Mouse (Mus musculus): ENCODE results near the gene Aoc1.
"Not testable (repeated sequence)": the region's sequence is repeated elsewhere in the genome, so short reads cannot be mapped to it uniquely, and the experiment has no call there.

Gene Aoc1

GRCm38 (mm10) chr6:48860851-48861250, 11.8 kb upstream of the Aoc1 start:
- no peak for DNase-seq (ENCODE audit: low read depth in 2 of 2, low spot score in 2 of 2)

GRCm38 (mm10) chr6:48861616-48862280, 10.9 kb upstream of the Aoc1 start:
- DNase-seq (ENCODE audit: low read depth in 2 of 2, low spot score in 2 of 2), result no peak

DNA sequence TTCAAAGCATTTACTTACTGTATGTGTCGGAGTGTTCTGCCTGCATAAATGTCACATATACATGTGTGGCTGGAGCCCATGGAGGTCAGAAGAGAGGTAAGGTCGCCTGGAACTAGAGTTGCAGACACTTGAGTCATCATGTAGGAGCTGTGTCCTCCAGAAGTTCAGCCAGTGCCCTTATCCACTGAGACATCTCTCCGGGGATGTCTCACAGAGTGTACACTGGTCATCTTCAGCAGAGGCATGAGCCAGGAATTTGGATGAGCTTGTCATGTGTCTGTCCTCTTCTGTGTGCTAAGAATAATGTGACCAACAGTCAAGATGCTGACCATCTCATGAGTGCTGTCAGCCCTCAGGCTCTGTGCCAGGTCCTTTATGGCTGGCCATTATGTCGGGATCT, 9.9 kb upstream of the Aoc1 start:
- no peak for DNase-seq (ENCODE audit: low read depth in 2 of 2, low spot score in 2 of 2)

DNA sequence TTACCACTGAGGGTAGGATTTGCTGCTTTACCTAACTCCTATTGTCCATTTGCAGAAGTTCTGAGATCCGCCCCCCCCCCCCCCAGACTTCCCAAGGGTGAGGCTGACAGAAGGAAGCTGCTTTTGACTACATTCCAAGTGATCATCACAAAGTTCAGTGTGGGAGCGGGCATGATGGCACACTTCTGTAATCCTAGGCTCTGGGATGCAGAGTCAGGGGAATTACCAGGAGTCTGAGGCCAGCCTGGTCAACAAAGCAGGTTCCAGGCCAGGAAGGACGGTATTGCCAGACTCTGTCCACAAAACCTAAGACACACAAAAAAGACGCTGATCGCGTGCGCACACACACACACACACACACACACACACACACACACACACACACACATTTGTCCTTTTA, 9.2 kb upstream of the Aoc1 start:
- DNase-seq (ENCODE audit: low read depth in 2 of 2, low spot score in 2 of 2), result no peak

DNA sequence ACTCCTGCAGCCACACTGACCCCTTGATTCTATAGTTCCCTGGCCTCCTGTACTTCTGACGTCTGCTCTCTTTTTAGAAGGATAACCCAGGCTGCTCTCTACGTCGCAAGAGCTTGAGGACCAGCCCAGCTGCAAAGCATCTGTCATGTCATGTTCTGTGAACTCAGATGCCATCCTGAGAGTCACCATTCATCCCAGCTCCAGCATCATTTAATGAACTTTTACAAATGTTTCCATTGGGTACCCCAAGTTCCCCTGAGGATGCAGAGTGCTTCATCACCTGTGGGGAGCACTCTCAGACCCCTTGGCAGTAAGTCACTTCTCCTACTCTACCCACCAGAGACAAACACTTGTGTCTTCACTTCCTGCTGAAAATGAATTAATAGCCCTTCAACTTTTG, 8.5 kb upstream of the Aoc1 start:
- no peak for DNase-seq (ENCODE audit: low read depth in 2 of 2, low spot score in 2 of 2)

DNA sequence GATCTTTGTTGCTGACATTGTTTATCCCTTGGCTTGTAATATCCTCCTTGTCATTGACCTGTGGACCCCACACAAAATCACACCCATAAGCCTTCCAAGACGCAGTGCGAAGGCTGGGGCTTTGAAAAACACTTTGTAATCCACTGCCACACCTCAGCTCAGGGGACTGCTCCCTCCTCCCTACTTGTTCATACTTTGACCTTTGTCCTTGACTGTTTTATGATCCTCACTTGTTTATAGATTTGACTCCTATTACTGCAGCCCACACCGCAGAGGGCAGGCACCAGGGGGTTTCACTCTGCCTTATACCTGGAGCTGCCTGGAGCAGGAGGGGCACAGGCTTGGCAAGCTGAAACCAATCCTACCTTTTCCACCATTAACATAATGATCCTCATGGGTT, 8.0 kb upstream of the Aoc1 start:
- DNase-seq (ENCODE audit: low read depth in 2 of 2, low spot score in 2 of 2), result no peak

DNA sequence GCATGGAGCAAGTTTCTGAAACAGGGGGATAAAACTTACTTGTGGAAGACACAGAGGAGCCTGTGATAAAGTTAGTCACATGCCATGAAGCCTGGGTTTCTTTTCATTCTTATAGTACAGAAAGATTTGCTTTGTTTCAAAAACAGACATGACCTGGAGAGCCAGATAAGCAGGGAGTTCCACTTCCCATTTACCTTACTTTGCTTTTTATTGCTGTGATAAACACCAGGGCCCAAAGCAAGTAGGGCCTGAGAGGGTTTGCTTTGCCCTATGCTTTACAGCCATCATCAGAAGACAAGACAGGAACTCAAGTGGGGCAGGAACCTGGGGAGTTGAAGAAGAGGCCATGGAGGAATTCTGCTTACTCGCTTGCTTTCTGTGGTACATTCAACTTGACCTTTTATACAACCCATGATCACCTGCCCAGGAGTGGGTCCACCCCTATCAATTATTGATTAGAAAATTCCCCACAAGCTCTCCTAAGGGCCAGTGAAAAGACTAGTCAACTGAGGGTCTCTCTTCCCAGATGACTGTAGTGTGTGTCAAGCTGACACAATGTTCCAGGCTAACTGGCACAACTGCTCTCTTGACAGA, 7.4 kb upstream of the Aoc1 start:
- DNase-seq (ENCODE audit: low read depth in 2 of 2, low spot score in 2 of 2), result no peak

- not testable (repeated sequence) for DNase-seq (ENCODE audit: low read depth in 2 of 2, low spot score in 2 of 2)
These were observed 6.2 kb upstream of the Aoc1 start for GRCm38 (mm10) chr6:48866355-48866950.

GRCm38 (mm10) chr6:48867158-48867557, 5.5 kb upstream of the Aoc1 start:
- no peak for DNase-seq (ENCODE audit: low read depth in 2 of 2, low spot score in 2 of 2)

DNA sequence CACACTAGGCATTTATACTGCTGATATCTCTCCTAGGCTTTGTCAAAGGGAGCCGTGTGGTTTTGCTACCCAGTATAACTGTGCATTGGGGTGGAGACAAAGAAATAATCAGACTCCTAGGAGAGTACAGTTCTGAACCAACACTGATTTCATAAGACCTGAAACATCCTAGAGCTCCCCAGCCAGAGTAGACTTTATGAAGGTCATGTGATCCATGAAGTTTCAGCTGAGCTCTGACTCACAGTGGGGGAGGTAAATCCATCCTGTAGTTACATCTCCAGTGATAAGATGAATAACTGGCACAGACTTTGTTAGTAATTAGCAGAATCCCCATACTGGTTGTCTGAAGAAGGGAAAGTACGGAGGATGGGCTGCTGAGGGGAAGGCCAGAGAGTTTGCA, 2.9 kb upstream of the Aoc1 start:
- DNase-seq (ENCODE audit: low read depth in 2 of 2, low spot score in 2 of 2), result no peak

DNA sequence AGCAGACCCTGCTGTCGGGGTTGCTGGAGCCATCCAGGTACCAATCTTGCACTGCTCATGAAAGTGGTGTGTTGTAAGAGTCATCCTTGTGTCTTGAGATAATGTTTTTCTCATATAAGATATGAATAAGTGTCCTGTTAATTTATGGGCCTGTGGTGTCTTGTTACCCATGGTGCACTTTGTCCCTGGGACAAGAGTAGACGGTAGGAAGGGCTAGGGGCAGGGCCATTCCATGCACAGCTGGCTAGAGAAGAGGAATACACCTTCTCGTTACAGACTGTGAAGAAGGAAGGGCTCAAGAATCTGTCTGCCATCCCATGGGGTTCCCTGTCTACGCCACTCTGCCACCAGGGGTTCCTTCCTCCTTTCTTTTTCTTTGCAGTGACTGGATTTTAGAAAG, 1.9 kb downstream of the Aoc1 start:
- DNase-seq (ENCODE audit: low read depth in 2 of 2, low spot score in 2 of 2), result no peak

GRCm38 (mm10) chr6:48875515-48875914, 2.8 kb downstream of the Aoc1 start:
- DNase-seq (ENCODE audit: low read depth in 2 of 2, low spot score in 2 of 2), result no peak

- no peak for DNase-seq (ENCODE audit: low read depth in 2 of 2, low spot score in 2 of 2)
These were observed 3.9 kb downstream of the Aoc1 start for GRCm38 (mm10) chr6:48876510-48877135.

GRCm38 (mm10) chr6:48894203-48894602, 21.5 kb downstream of the Aoc1 start:
- no peak for DNase-seq (ENCODE audit: low read depth in 2 of 2, low spot score in 2 of 2)

DNA sequence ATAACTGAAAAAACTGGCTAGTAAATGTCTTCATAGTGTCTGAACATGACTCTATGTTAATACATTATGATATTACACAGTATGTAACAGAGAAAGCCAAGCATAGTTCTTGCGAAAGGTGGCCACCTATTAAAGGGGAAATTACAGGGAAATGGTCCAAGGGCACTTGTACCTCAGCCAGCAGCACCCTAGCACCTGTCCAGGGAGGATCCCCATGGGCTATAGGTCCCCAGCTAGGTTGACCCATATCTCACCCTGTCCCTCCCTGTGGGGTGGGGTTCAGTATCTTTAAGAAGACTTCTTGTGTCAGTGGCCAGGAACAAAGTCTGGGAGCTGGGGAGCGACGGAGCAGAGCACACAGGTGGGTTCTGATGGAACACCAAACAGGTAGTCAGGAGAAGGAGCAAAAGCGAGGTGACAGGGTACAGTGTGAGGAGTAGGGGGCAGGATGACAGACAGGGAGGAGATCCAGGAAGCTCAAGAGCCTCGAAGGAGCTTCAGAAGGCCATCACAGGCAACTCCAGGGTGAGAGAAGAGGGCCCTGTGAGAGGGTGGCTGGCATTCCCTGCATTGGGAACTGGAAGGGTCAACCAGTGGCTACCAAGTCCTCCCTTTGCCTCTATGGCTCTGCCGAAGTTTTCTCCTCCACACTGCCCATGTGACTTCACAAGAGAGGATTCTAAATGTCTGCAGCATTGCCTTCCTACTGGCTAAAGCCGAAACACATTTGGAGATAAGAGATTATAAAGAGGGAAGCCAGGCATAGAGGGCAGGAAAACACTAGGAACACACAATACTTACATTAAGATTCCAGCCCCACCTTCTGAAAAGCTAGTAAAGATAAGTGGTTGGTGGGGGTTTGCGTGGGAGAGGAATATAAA, 22.5 kb downstream of the Aoc1 start:
- no peak for DNase-seq (ENCODE audit: low read depth in 2 of 2, low spot score in 2 of 2)

- DNase-seq (ENCODE audit: low read depth in 2 of 2, low spot score in 2 of 2), result no peak
These were observed 23.2 kb downstream of the Aoc1 start for GRCm38 (mm10) chr6:48895941-48896340.

- no peak for DNase-seq (ENCODE audit: low read depth in 2 of 2, low spot score in 2 of 2)
These were observed 24.3 kb downstream of the Aoc1 start for GRCm38 (mm10) chr6:48896956-48897355.

GRCm38 (mm10) chr6:48901316-48901715, 28.6 kb downstream of the Aoc1 start:
- not testable (repeated sequence) for DNase-seq (ENCODE audit: low read depth in 2 of 2, low spot score in 2 of 2)

GRCm38 (mm10) chr6:48902511-48903406, 30.1 kb downstream of the Aoc1 start:
- DNase-seq (ENCODE audit: low read depth in 2 of 2, low spot score in 2 of 2), result no peak

GRCm38 (mm10) chr6:48903437-48903836, 30.7 kb downstream of the Aoc1 start:
- DNase-seq (ENCODE audit: low read depth in 2 of 2, low spot score in 2 of 2), result no peak
